Mouse (Mus musculus) bone marrow macrophage, adult 2 months (primary cell): ENCODE data around the gene Hsf5. TPM values are rescaled to one million over a fixed set of nuclear protein-coding genes. Genes with fewer than 3 reads are reported as not detected.

Source experiments
- H3K27ac ChIP-seq: 2 replicates; pipeline ENCODE4 v1.5.1; 2012; ENCODE audit warnings: low read depth, low read length; ENCODE audit not compliant: insufficient read depth
- H3K4me1 ChIP-seq: 2 replicates; pipeline ENCODE4 v1.6.1; 2012; ENCODE audit warnings: low read length; ENCODE audit not compliant: control insufficient read depth, insufficient read depth
- H3K4me3 ChIP-seq: 2 replicates; pipeline ENCODE4 v1.5.1; 2012; ENCODE audit warnings: mild to moderate bottlenecking, low read length, moderate library complexity; ENCODE audit not compliant: insufficient read depth
- CTCF ChIP-seq: IDR thresholded peaks from 2 replicates; pipeline ENCODE4 v1.5.1; 2012; ENCODE audit warnings: low read depth, mild to moderate bottlenecking, low read length, moderate library complexity
- POLR2A ChIP-seq: IDR thresholded peaks from 2 replicates; pipeline ENCODE4 v1.6.1; 2012; ENCODE audit warnings: mild to moderate bottlenecking, low read depth, low read length, borderline replicate concordance
- polyA plus RNA-seq: library from polyadenylated mRNA; stranded (reverse); fragments of >200 nt; gene quantifications from 2 replicates; pipeline ENCODE4 v1.2.4, GENCODE M21; 2012; ENCODE audit not compliant: missing spikeins, insufficient read depth, insufficient read length

The Hsf5 gene
- polyA plus RNA-seq = not detected in 2 replicates

- H3K4me1 ChIP-seq = no peaks in the 10 kb centered on the region
- H3K4me3 ChIP-seq = no peak within 1 kb of the TSS
- no peak for TF ChIP-seq POLR2A
- no peak for TF ChIP-seq CTCF
- H3K27ac ChIP-seq = no peak within 1 kb of the TSS
Observed at GRCm38 (mm10) chr11:87616790-87617474, at the start of gene Hsf5. Hsf5 (plus strand) TSS chr11:87617164.

GRCm38 (mm10) chr11:87568255-87568953 is 48.6 kb upstream of the Hsf5 start, which contains the start of gene Sept4:
Sept4 (plus strand) TSS chr11:87568903.
- no peak for TF ChIP-seq POLR2A
- TF ChIP-seq CTCF = no peak
- no peak within 1 kb of the TSS for H3K27ac ChIP-seq
- H3K4me3 ChIP-seq = no peak within 1 kb of the TSS
- peaks cover 4% of the 10 kb centered on the region for H3K4me1 ChIP-seq

- H3K27ac ChIP-seq = no peak overlapping the region
- H3K4me1 ChIP-seq = peaks cover 4% of the 10 kb centered on the region
- TF ChIP-seq CTCF (no peak), POLR2A (no peak)
- no peak overlapping the region for H3K4me3 ChIP-seq
Observed at GRCm38 (mm10) chr11:87570743-87571142, 46.2 kb upstream of the Hsf5 start.

- Histone ChIP-seq H3K4me1 (peaks cover 4% of the 10 kb centered on the region), H3K27ac (no peak overlapping the region), H3K4me3 (no peak overlapping the region)
- TF ChIP-seq POLR2A = no peak
- no peak for TF ChIP-seq CTCF
Observed at GRCm38 (mm10) chr11:87571361-87571950, 45.5 kb upstream of the Hsf5 start.

- TF ChIP-seq CTCF = no peak
- TF ChIP-seq POLR2A = no peak
- peaks cover 6% of the 10 kb centered on the region for H3K4me1 ChIP-seq
- H3K4me3 ChIP-seq = no peak overlapping the region
- no peak overlapping the region for H3K27ac ChIP-seq
Observed at GRCm38 (mm10) chr11:87573751-87574150, 43.2 kb upstream of the Hsf5 start.

- Histone ChIP-seq H3K4me3 (no peak overlapping the region), H3K27ac (no peak overlapping the region), H3K4me1 (peaks cover 6% of the 10 kb centered on the region)
- no peak for TF ChIP-seq CTCF
- no peak for TF ChIP-seq POLR2A
Observed at GRCm38 (mm10) chr11:87574520-87575180, 42.3 kb upstream of the Hsf5 start.

- H3K27ac ChIP-seq = no peak overlapping the region
- H3K4me3 ChIP-seq = no peak overlapping the region
- TF ChIP-seq CTCF (no peak), POLR2A (no peak)
- 0 out of 2 replicates have a peak, but pooled peaks cover 2% of the 10 kb centered on the region for H3K4me1 ChIP-seq
Observed at GRCm38 (mm10) chr11:87577601-87578248, 39.2 kb upstream of the Hsf5 start.

GRCm38 (mm10) chr11:87578249-87578962 is 38.6 kb upstream of the Hsf5 start:
- H3K27ac ChIP-seq = no peak overlapping the region
- 0 out of 2 replicates have a peak, but pooled peaks cover 2% of the 10 kb centered on the region for H3K4me1 ChIP-seq
- TF ChIP-seq POLR2A (no peak), CTCF (no peak)
- peak overlapping the region; percentile 41 for H3K4me3 ChIP-seq

- Histone ChIP-seq H3K4me1 (0 out of 2 replicates have a peak, but pooled peaks cover 2% of the 10 kb centered on the region), H3K27ac (no peak overlapping the region), H3K4me3 (no peak overlapping the region)
- TF ChIP-seq CTCF (no peak), POLR2A (no peak)
Observed at GRCm38 (mm10) chr11:87578963-87579601, 37.9 kb upstream of the Hsf5 start.
